Mouse (Mus musculus): ENCODE measurements around the gene Acin1.

DNA sequence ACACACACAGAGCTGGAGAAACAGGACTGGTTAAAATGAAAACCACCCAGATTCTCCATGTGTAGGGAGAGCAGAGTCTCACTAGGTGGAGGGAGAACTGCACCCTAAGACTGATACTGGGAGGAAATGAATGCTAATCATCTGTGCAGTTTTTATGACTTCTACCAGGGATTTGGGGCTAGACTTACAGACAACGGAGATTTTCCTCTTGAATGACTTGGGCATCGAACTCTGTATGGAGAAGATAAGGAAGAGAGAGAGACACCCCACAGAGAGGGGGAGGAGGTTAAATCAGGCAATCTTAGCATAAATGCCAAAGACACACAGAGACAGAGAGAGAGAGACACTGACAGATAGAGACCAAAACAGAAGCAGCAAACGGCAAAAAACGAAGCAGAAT is 38.8 kb downstream of the Acin1 start:
- TF ChIP-seq CTCF (conservative IDR thresholded peaks at IDR 0.05; ENCODE audit: insufficient read depth, insufficient read length, low read depth, low read length): no peak
- no peak for TF ChIP-seq POLR2A (IDR thresholded peaks at IDR 0.05; ENCODE audit: low read depth, low read length)

Data from kidney, adult 2 months (tissue).